Mouse (Mus musculus): ENCODE measurements at regions not wholly inside any gene's neighbourhood (a gene's known extent, or its start where the extent isn't known, plus 50 kb on each side); places are given as distances from the start of the nearest gene placed in this dataset.

DNA sequence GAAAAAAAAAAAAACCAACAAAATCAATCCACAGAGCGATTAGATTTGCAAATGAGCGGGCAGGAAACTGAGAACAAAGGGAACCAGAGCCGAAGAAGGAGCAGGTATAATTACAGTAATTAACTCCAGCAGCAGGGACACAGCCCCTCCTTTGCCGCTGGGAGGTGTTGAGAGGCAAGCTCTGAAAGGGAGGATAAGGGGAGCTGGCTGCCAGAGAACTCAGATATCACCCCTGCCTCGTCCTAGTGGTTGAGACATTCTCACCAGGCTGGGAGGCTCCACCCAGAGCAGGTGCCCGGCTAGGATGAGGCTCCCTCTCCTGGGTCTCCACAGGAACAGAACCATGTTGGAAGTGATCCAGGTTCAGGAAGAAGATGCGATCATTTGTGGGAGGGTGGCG is 142.7 kb upstream of the Nrxn3 start:
- no peak for TF ChIP-seq POLR2A (IDR thresholded peaks at IDR 0.05; ENCODE audit: insufficient read depth, low read depth, low read length)
- TF ChIP-seq CTCF (IDR thresholded peaks at IDR 0.05; ENCODE audit: insufficient read depth, low read depth, low read length), result no peak
